Mouse (Mus musculus) cerebellum, adult 2 months (tissue): ENCODE data around the gene Serpinb8. TPM values are rescaled to one million over a fixed set of nuclear protein-coding genes. Genes with fewer than 3 reads are reported as not detected.

Experiments
- DNase-seq, 2 experiments: peaks; one replicate each; pipeline ENCODE4 v3.0.0; 2021
- H3K27ac ChIP-seq: fragments of 200-500 bp; 2 replicates; pipeline ENCODE4 v1.5.1; 2012; ENCODE audit warnings: low read length, control low read depth, inconsistent platforms; ENCODE audit not compliant: insufficient read depth
- H3K27me3 ChIP-seq: fragments of 200-500 bp; 2 replicates; pipeline ENCODE4 v1.6.1; 2012; ENCODE audit warnings: inconsistent platforms, mild to moderate bottlenecking, low read length, moderate library complexity; ENCODE audit not compliant: control insufficient read depth, insufficient read depth
- H3K4me1 ChIP-seq: fragments of 200-500 bp; 2 replicates; pipeline ENCODE4 v1.6.1; 2011; ENCODE audit warnings: low read length; ENCODE audit not compliant: control insufficient read depth, insufficient read depth
- H3K4me3 ChIP-seq: fragments of 200-500 bp; replicated peaks from 2 replicates; pipeline ENCODE3; 2011; ENCODE audit warnings: mild to moderate bottlenecking, low read depth, low read length, control low read depth; ENCODE audit not compliant: insufficient read depth
- CTCF ChIP-seq: fragments of 200-500 bp; IDR thresholded peaks from 2 replicates; pipeline ENCODE4 v1.5.1; 2011; ENCODE audit warnings: low read depth, mild to moderate bottlenecking, control low read depth, low read length, moderate library complexity, borderline replicate concordance; ENCODE audit not compliant: insufficient read depth
- POLR2A ChIP-seq: fragments of 200-500 bp; IDR thresholded peaks from 2 replicates; pipeline ENCODE4 v1.6.1; 2011; ENCODE audit warnings: low read length, control low read depth, borderline replicate concordance; ENCODE audit not compliant: insufficient read depth
- WGBS: fragments of 180-500 bp; shearing (Covaris S2); methylation state at CpG from one replicate; pipeline ENCODE4 v1.1.7; 2018; 5-methylcytosine and 5-hydroxymethylcytosine counted together
- polyA plus RNA-seq: library from polyadenylated mRNA; depleted of rRNA; stranded (reverse); fragments of >200 nt; gene quantifications from 2 replicates; pipeline ENCODE4 v1.2.3, GENCODE M21; 2012; rRNA removed

Gene Serpinb8
- 2.2 and 2.5 TPM in 2 replicates for polyA plus RNA-seq

GRCm38 (mm10) chr1:107589691-107590470 lies at the start of gene Serpinb8:
Gene Serpinb8, plus strand, starts transcription at chr1:107590006.
- peak; percentile 96 to 98 for DNase-seq
- WGBS, result 7% methylated on average over 10 of the region's 10 CpGs
- Histone ChIP-seq H3K4me3 (peak within 1 kb of the TSS; percentile 16), H3K27me3 (no peaks in the 10 kb centered on the region), H3K27ac (peak within 1 kb of the TSS; percentile 95), H3K4me1 (peaks cover 37% of the 10 kb centered on the region)
- TF ChIP-seq POLR2A (no peak), CTCF (no peak)

GRCm38 (mm10) chr1:107559494-107559893 lies 30.3 kb upstream of the Serpinb8 start:
- no peaks in the 10 kb centered on the region for H3K4me1 ChIP-seq
- H3K27me3 ChIP-seq, result no peaks in the 10 kb centered on the region
- WGBS, result 90% methylated on average over 3 of the region's 3 CpGs
- no peak for DNase-seq
- no peak overlapping the region for H3K27ac ChIP-seq
- H3K4me3 ChIP-seq, result no peak overlapping the region
- TF ChIP-seq POLR2A (no peak), CTCF (no peak)

GRCm38 (mm10) chr1:107562110-107562509 lies 27.7 kb upstream of the Serpinb8 start:
- no peak for TF ChIP-seq POLR2A
- no peak for TF ChIP-seq CTCF
- no peak for DNase-seq
- H3K4me3 ChIP-seq, result no peak overlapping the region
- H3K27me3 ChIP-seq, result no peaks in the 10 kb centered on the region
- H3K4me1 ChIP-seq, result no peaks in the 10 kb centered on the region
- no peak overlapping the region for H3K27ac ChIP-seq
- 83% methylated on average over 1 of the region's 1 CpGs for WGBS

- 0 out of 2 replicates have a peak, but pooled peaks have one; percentile 29 for TF ChIP-seq CTCF
- no peak for TF ChIP-seq POLR2A
- peak in 1 of 2 experiments; percentile 45 for DNase-seq
- no peaks in the 10 kb centered on the region for H3K4me1 ChIP-seq
- H3K4me3 ChIP-seq, result no peak overlapping the region
- no peak overlapping the region for H3K27ac ChIP-seq
- no peaks in the 10 kb centered on the region for H3K27me3 ChIP-seq
These were observed 24.2 kb upstream of the Serpinb8 start for GRCm38 (mm10) chr1:107565644-107566043.

GRCm38 (mm10) chr1:107576094-107576493 lies 13.7 kb upstream of the Serpinb8 start:
- Histone ChIP-seq H3K27me3 (no peaks in the 10 kb centered on the region), H3K4me3 (no peak overlapping the region), H3K27ac (no peak overlapping the region), H3K4me1 (no peaks in the 10 kb centered on the region)
- TF ChIP-seq POLR2A, result no peak
- no peak for TF ChIP-seq CTCF
- no peak for DNase-seq
- WGBS, result 89% methylated on average over 2 of the region's 2 CpGs

- no peaks in the 10 kb centered on the region for H3K27me3 ChIP-seq
- WGBS, result 98% methylated on average over 1 of the region's 1 CpGs
- no peak overlapping the region for H3K4me3 ChIP-seq
- DNase-seq, result no peak
- no peak overlapping the region for H3K27ac ChIP-seq
- H3K4me1 ChIP-seq, result no peaks in the 10 kb centered on the region
- TF ChIP-seq CTCF (no peak), POLR2A (no peak)
These were observed 12.3 kb upstream of the Serpinb8 start for GRCm38 (mm10) chr1:107577514-107577913.

GRCm38 (mm10) chr1:107581220-107581619 lies 8.6 kb upstream of the Serpinb8 start:
- 85% methylated on average over 1 of the region's 1 CpGs for WGBS
- peak in 1 of 2 experiments; percentile 15 for DNase-seq
- no peak for TF ChIP-seq POLR2A
- no peak for TF ChIP-seq CTCF
- no peak overlapping the region for H3K27ac ChIP-seq
- no peaks in the 10 kb centered on the region for H3K27me3 ChIP-seq
- H3K4me1 ChIP-seq, result no peaks in the 10 kb centered on the region
- no peak overlapping the region for H3K4me3 ChIP-seq

- Histone ChIP-seq H3K4me3 (no peak overlapping the region), H3K27ac (no peak overlapping the region), H3K4me1 (peaks cover 7% of the 10 kb centered on the region; the same call in 1 of the 2 replicates), H3K27me3 (no peaks in the 10 kb centered on the region)
- TF ChIP-seq POLR2A, result no peak
- no peak for TF ChIP-seq CTCF
- DNase-seq, result no peak
These were observed 6.9 kb upstream of the Serpinb8 start for GRCm38 (mm10) chr1:107582900-107583299.
